Mouse (Mus musculus) bone marrow, adult 2 months (tissue): Measurements from ENCODE around the gene AI413582.

Experiments used
- CTCF ChIP-seq: fragments of 200-500 bp; IDR thresholded peaks from 2 replicates; pipeline ENCODE4 v1.5.1; 2011; ENCODE audit warnings: low read length, control low read depth; ENCODE audit not compliant: control insufficient read depth, insufficient read depth
- POLR2A ChIP-seq: fragments of 200-500 bp; IDR thresholded peaks from 2 replicates; pipeline ENCODE4 v1.6.1; 2011; ENCODE audit warnings: low read depth, mild to moderate bottlenecking, control low read depth, low read length, borderline replicate concordance; ENCODE audit not compliant: control insufficient read depth

DNA sequence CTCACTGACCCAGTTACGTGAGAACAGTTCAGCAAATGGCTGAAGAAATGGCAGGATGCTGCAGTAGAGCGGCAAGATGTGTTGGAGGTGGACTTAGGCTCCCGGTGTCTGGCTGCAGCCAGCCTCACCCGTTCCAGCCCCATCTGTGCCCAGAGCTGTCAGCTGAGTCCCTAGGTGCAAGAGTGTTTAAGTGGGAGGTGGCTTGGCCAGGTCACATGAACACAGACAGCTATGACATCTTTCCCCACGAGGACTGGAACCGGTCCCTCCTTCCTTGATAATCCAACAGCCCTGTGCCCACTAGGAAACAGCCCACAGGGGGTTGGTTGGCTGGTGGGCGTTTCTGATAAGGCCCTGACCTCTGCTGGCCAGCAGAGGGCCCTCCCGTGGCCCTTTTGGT, 37.5 kb downstream of the AI413582 start:
- TF ChIP-seq POLR2A, result no peak
- no peak for TF ChIP-seq CTCF
